Mouse (Mus musculus): Measurements from ENCODE around the gene Rab28. TPM values are rescaled to one million over a fixed set of nuclear protein-coding genes. Genes with fewer than 3 reads are reported as not detected.
A peak's percentile ranks its signal among the peaks of the same experiment; 100 is the strongest.
"Not testable (repeated sequence)": the region's sequence is repeated elsewhere in the genome, so short reads cannot be mapped to it uniquely, and the experiment has no call there.

Rab28 gene
- total RNA-seq (2021) (10 to 100 TPM; 39.9 to 73.5 TPM), polyA plus RNA-seq (2012; rRNA removed) (78.7 and 102 TPM in 2 replicates)
- long read RNA-seq, transcript Rab28-201 (7 exons, 1,635 nt): major isoform, 102 of 123 reads
- long read RNA-seq, transcript Rab28-203 (8 exons, 1,697 nt): minor isoform, 7 of 123 reads
- long read RNA-seq, partial matches to known transcripts: 3 of 123 reads
- long read RNA-seq, other reads (novel, unspliced or antisense): 10 of 123 reads

DNA sequence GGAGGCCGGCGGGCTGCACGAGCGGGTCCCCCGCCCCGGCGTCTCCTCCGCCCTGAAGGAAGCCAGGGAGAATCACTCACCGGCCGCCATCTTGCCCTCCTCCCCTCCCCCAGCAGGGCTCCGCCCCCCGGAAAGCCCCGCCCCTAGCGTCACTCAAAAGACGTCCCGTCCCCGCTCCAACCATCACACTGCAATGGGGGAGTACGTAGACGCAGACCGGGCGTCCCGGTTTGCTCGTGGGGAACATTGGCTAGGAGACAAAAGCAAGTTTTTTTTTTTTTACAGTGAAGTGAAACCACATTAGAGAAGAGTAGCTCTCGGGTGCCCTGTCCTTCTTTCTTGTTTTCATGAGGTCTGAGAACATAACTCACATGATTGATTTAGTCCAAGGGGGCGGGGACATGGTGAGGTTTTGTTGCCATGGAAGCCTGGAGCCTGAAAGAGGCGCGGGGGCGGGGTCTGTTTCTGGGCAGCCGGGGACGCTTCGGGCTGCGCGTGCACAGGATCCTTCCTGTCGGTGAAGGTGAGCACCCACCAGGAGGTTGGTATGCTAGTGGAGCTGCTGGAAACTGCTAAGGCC, at the start of gene Rab28:
TSS of gene Rab28 (minus strand) at position 107 of the 580 bp plus-strand sequence.
- DNase-seq: peak; percentile 95

DNA sequence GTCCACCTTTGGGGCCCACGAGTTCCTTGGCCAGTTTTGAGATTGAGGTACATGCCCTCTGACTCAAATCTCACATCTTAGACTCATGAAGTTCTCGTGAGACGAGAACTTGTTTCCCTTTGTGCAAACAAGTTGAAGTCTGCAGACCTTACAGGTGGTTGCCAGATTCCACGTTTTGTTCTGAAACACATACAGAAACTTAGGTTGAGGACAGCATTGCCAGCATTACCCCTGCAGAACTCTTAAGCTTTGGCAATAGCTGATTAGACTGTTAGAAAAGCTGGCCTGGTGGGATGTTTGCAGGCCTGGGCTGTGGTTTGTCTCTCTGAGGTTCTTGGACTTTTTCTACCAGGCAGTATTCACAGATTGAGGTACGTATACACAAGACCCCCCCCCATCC, 49.4 kb upstream of the Rab28 start:
- no peak for DNase-seq

- DNase-seq: no peak
These were observed 48.4 kb upstream of the Rab28 start for GRCm38 (mm10) chr5:41756396-41756795.

DNA sequence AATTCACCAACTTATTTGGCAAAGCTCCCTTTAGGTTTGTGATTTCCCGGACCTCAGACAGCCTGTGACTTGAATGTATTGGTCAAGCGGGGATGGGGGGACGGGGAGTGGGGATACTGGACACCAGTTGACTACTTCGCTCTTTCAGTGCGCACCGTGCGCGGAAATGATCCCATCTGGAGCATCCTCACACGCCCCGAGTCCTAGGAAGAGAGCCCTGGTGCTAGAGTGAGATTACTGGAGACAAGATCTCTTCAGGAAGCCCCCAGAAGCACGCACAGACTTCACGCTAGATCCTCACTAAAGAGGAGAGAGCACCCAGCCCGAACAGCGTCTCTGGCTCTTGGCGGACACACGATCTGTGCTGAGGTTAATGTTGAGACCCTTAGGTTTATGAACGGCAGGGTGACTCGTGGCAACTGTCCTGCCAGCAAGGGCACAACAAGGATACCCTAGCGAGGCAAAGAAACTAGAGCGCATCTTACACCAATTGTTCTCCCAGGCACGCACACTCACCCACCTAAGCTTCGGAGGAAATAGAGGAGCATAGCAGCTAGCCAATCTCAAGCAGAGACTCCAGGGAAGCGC, 47.5 kb upstream of the Rab28 start:
- no peak for DNase-seq

DNA sequence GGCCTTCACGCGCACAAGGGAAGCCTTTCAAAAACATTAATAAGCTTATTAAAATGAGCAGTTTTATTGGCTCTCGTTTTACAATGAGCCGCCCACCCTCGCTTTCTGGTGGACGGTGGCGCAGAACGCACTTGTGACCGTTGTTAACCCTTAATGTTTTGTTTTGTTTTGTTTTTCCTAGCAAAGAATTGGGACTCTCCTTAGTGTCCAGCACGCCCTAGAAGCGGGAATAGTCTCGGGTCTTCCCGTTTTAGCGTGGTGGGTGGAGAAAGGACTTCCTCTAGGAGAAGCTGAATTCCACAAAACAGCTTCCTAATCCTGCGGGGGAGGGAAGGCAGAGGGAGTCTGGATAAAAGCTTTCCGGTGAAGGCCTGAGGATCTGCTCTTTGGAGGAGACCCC, 46.9 kb upstream of the Rab28 start:
- DNase-seq: no peak

DNA sequence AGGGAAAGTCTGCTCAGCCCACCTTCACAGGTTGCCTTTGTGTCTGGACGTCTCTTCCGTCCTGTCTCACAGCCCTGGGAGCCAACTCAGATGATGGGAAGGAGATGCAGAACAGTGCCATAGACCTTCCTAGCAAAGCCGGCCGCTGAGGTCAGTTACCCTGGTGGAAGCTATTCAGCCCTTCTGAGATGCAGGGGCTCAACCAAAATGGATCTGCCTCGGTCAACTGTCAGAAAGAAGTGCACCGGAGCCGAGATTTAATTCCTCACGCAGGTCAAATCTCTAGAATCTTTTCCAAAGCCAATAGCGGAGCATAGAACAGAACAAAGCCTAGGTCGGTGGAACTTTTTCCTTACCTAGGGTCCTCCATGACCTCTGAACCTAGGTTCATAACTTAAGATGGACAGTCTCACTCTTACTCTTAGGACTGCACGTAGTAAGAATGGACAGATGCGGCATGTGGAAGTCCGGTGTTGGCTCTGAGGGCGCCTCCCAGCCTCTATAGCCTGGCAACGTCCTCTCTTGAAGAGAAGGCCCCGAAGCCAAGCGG, 46.3 kb upstream of the Rab28 start:
- DNase-seq: no peak

DNA sequence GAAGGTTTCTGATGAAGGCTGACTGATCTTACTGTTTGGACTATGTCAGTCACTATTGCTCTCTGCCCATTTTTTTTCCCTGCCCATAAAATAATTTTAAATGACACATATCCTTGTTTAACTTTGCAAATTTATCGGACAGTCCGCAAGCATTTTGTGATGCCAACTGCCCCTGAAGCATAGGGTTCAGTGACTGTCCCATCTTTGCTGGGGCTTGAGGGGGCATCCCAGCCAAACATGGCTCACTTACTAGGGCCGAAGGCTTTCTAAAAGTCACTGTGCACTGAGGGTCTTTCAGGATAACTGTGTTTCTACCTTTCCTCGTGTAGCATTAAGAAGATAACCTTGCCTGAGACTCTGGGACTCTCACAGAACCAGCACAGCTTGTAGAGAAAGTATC, 44.8 kb upstream of the Rab28 start:
- no peak for DNase-seq

DNA sequence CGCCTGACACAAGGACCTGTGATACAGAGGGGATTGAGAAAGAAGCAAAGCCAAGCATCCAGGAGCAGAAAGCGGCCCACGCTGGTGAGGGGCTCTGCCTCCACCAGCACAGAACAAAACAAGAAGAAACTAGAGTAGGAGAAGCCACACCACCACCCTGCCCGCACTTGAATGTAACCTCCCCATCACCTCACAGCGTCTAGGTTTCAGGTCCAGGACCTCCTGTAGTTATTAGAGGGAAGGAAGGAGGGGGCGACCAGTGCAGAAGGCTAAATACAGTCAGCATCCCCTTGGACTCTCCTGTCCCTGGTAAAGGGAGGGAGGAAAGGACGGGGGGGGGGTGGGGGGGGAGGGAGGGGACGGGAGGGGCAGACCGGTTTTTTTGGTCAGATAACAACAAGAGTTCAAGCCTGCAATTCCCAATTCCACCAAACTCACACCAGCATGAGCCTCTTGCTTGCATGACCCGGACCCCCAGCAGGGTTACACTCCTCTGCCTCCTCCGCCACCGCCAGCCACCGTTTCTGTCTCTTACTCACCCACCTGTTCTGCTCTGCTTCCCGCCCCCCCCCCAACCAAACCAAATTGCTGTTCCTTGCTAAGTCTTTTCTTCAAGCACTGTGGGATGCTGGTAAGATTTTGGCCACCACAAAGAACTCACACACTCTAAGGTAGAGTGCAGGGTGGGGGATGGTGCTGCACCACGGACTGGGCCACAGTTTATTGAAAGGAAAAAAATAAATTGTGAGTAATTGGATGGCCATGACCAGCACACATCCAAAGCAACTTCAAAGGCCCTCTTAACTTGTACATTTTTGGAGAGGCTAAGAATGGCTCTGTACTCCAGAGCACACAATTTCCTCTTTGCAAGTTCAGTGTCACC, 37.2 kb upstream of the Rab28 start:
- DNase-seq: no peak

DNA sequence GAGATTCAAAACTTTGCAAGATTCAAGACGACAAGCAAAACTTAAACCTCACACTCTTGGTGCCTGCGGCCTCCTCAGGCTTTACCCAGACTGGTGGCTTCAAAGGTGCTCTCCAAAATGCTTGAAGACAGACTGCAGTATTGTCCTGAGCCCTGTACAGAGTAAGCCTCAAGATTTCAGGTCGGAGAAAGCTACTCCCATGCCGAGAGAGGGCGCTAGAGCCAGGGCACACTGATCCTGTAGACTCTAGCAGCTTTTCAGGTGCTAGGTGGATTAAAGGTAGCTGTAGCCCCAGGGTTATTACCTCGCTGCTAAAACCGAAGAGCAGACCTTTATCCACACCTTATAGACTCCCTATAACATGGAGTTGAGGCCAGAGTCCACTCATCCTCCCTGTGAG, 36.3 kb upstream of the Rab28 start:
- no peak for DNase-seq

- DNase-seq: no peak
These were observed 30.9 kb upstream of the Rab28 start for GRCm38 (mm10) chr5:41738817-41739216.

GRCm38 (mm10) chr5:41737039-41737438, 29.1 kb upstream of the Rab28 start:
- DNase-seq: no peak

DNA sequence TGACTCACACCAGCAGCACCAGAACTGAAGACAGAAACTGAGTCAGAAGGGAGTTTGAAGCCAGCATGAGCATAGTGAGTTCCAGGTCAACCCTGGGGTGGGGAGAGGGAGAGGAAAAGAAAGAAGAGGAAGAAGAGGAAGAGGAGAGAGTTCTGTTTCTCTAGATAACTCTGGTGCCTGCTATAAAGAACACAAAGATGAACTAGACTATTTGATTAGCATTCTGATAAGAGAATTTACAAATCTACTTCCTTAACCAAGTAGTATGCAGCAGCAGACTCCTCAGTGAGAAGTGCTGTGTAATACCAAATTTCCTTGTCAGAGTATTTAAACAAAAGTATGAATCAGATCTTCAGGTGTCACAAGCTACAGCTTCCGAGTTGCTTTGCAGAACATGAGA, 19.1 kb upstream of the Rab28 start:
- DNase-seq: no peak

GRCm38 (mm10) chr5:41725573-41725972, 17.6 kb upstream of the Rab28 start:
- no peak for DNase-seq

DNA sequence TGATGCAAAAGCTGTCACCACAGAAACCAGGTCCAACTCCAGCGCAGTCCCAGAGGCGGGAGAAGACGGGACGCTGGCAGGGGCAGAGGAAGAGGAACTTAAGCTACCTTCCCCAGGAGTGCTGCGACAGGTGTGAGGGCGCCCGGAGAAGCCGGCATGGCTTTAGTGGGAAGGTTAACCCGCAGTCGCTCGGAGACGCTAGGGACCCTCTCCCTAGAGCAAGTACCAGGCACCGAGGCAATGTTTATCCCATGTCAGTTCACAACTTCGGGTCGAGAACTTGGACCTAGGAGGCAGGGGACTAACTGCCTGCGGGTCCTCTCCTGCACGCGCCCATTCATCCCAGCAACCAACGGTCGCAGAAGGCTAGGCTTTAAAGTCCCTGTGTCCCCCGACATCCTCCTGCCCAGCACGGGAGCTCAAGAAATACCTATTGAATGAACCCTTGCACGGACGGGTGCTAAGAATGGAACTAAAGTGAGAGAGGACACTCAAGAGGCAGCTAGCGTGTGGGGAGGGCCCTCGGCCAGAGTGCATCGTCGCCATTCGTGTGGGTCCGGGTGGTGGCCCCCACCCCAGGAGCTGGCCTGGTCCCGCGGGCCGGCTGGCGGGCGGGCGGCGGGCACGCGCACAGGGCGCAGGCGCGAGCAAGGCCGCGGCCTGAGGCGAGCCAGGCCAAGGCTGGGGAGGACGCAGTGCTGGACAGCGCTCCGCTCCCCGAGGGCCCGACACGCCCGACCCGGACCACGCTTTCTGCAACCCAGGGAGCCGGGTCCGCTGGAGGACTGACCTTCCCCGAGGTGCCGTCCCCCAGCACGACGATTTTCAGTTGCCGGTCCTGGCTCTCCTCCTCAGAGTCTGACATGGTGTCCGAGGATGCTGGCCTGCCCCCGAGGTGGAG, 592 bp downstream of the Rab28 start:
- DNase-seq: peak; percentile 84

DNA sequence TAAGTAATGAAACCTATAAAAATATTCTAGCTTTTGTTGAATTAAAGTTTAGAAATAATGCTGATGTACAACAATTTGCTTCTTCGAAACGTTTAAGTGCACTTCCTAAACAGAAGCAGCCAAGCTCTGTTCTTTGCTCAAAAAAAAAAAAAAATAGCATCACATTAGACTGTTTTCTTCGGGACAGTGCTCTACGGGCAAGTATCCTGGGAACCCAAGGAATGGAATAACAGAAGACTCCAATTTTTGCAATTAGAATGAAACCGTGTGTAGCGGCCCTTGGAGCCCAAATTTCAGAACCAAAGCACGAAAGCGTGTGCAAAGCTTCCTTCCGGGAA, 1.2 kb downstream of the Rab28 start:
- DNase-seq: no peak

- DNase-seq: not testable (repeated sequence)
These were observed 6.9 kb downstream of the Rab28 start for GRCm38 (mm10) chr5:41701085-41701484.

- DNase-seq: no peak
These were observed 10.0 kb downstream of the Rab28 start for GRCm38 (mm10) chr5:41697958-41698357.

- DNase-seq: no peak
These were observed 22.9 kb downstream of the Rab28 start for GRCm38 (mm10) chr5:41685016-41685415.

DNA sequence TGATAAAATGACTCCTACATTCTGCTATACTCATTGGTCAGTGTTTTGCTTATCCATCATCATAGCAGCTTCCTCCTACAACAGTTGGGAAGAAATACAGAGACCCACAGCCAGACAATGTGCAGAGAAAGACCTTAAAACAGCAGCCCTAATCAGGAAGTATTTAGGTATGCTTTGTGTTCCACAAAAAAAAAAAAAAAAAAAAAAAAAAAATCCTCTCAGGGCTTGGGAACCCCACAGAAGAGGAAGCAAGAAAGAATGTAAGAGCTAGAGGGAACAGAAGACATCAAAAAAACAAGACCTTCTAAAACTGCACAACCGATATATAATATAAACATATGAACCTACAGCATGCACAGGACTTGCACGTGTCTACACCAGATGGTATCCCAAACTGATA, 24.0 kb downstream of the Rab28 start:
- DNase-seq: no peak

DNA sequence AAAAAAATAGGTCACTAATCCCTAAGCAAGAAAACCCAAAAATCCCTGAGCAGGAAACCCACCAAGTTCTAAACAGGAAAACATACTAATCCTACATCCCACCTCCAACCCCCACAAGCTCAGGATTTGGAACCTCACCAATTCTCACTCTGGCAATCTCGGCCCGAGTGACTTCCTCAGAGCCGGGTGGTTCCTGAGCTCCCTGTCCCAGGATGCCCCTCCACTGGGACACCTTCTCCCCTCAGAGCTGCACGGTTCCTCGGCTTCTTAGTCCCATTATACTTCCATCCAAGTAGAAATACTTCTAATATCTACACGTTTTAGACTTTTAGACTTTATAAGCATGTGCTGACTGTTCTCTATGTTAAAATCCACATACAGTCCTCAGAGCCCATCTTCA, 41.9 kb downstream of the Rab28 start:
- no peak for DNase-seq

- DNase-seq: no peak
These were observed 71.2 kb downstream of the Rab28 start for GRCm38 (mm10) chr5:41636793-41637192.
